Mouse (Mus musculus) kidney, adult 8-10 months (tissue): Measurements from ENCODE around the gene S1pr5.
"Not testable (repeated sequence)": the region's sequence is repeated elsewhere in the genome, so short reads cannot be mapped to it uniquely, and the experiment has no call there.

Source experiments
- DNase-seq, 2 experiments: peaks; one replicate each; pipeline ENCODE4 v3.0.0; 2022

Gene S1pr5

GRCm38 (mm10) chr9:21266889-21267288 lies 18.6 kb upstream of the S1pr5 start:
- DNase-seq: no peak

GRCm38 (mm10) chr9:21265611-21266010 lies 17.4 kb upstream of the S1pr5 start:
- peak; percentile 76 to 77 for DNase-seq

- peak; percentile 98 to 99 for DNase-seq
Observed at GRCm38 (mm10) chr9:21265000-21265561, 16.8 kb upstream of the S1pr5 start, which contains the start of gene Atg4d. Gene Atg4d (plus strand): TSS chr9:21265293.

- no peak for DNase-seq
Observed at GRCm38 (mm10) chr9:21264272-21264999, 16.2 kb upstream of the S1pr5 start.

- no peak for DNase-seq
Observed at GRCm38 (mm10) chr9:21261831-21262230, 13.6 kb upstream of the S1pr5 start.

- no peak for DNase-seq
Observed at GRCm38 (mm10) chr9:21260491-21261040, 12.3 kb upstream of the S1pr5 start.

- DNase-seq: not testable (repeated sequence)
Observed at GRCm38 (mm10) chr9:21256349-21256748, 8.1 kb upstream of the S1pr5 start.

- no peak for DNase-seq
Observed at GRCm38 (mm10) chr9:21254690-21255089, 6.4 kb upstream of the S1pr5 start.

- no peak for DNase-seq
Observed at GRCm38 (mm10) chr9:21251116-21251735, 3.0 kb upstream of the S1pr5 start.

- DNase-seq: no peak
Observed at GRCm38 (mm10) chr9:21250509-21250908, 2.3 kb upstream of the S1pr5 start.

- DNase-seq: no peak
Observed at GRCm38 (mm10) chr9:21249629-21250508, 1.6 kb upstream of the S1pr5 start.

GRCm38 (mm10) chr9:21246342-21246741 lies 1.9 kb downstream of the S1pr5 start:
- DNase-seq: no peak

- no peak for DNase-seq
Observed at GRCm38 (mm10) chr9:21245113-21245487, 3.1 kb downstream of the S1pr5 start.

GRCm38 (mm10) chr9:21244428-21245112 lies 3.7 kb downstream of the S1pr5 start:
- DNase-seq: no peak

- DNase-seq: no peak
Observed at GRCm38 (mm10) chr9:21243826-21244427, 4.3 kb downstream of the S1pr5 start.

- peak; percentile 76 to 92 for DNase-seq
Observed at GRCm38 (mm10) chr9:21241343-21241742, 6.9 kb downstream of the S1pr5 start.

- DNase-seq: no peak
Observed at GRCm38 (mm10) chr9:21239465-21239848, 8.8 kb downstream of the S1pr5 start.

GRCm38 (mm10) chr9:21238733-21239464 lies 9.3 kb downstream of the S1pr5 start, which contains the start of gene Keap1:
Gene Keap1 (minus strand): TSS chr9:21239361.
- peak; percentile 67 to 79 for DNase-seq

GRCm38 (mm10) chr9:21238004-21238732 lies 10.1 kb downstream of the S1pr5 start:
- peak in 1 of 2 experiments; percentile 31 for DNase-seq

GRCm38 (mm10) chr9:21237368-21238003 lies 10.8 kb downstream of the S1pr5 start:
- DNase-seq: no peak
